Mouse (Mus musculus) midbrain, embryonic 10.5 days (tissue): ENCODE results near the gene Cers2. TPM values are rescaled to one million over a fixed set of nuclear protein-coding genes. Genes with fewer than 3 reads are reported as not detected.
"Not testable (repeated sequence)": the region's sequence is repeated elsewhere in the genome, so short reads cannot be mapped to it uniquely, and the experiment has no call there.

Source experiments
- DNase-seq: peaks from one replicate; pipeline ENCODE4 v3.0.0-alpha.2; 2017; ENCODE audit warnings: low spot score
- H3K27ac ChIP-seq: fragments of 300-500 bp; sonication (generic); replicated peaks from 2 replicates; pipeline ENCODE4 v1.5.1; 2016; ENCODE audit warnings: mild to moderate bottlenecking
- H3K27me3 ChIP-seq: fragments of 300-500 bp; sonication (generic); 2 replicates; pipeline ENCODE4 v1.6.1; 2016; ENCODE audit warnings: low read depth, mild to moderate bottlenecking; ENCODE audit not compliant: poor library complexity, severe bottlenecking
- H3K36me3 ChIP-seq: fragments of 300-500 bp; sonication (generic); 2 replicates; pipeline ENCODE4 v1.6.1; 2016; ENCODE audit warnings: mild to moderate bottlenecking, moderate library complexity
- H3K4me1 ChIP-seq: fragments of 300-500 bp; sonication (generic); 2 replicates; pipeline ENCODE4 v1.6.1; 2016
- H3K4me3 ChIP-seq: fragments of 300-500 bp; sonication (generic); 2 replicates; pipeline ENCODE4 v1.5.1; 2016; ENCODE audit warnings: mild to moderate bottlenecking, moderate library complexity
- H3K9me3 ChIP-seq: fragments of 300-500 bp; sonication (generic); replicated peaks from 2 replicates; pipeline ENCODE4 v1.6.1; 2016; ENCODE audit warnings: mild to moderate bottlenecking
- WGBS: fragments of 180-500 bp; shearing (Covaris S2); methylation state at CpG from one replicate; pipeline ENCODE4 v1.1.7; 2016; 5-methylcytosine and 5-hydroxymethylcytosine counted together
- polyA plus RNA-seq: library from polyadenylated mRNA; unstranded; fragments of >200 nt; fragmentation: Nextera tagmentation; extraction: Ambion mirVana; gene quantifications from 2 replicates; pipeline ENCODE4 v1.2.1, GENCODE M21; 2016

The Cers2 gene
- polyA plus RNA-seq, 1 experiment from 2014 or later = 120 TPM

DNA sequence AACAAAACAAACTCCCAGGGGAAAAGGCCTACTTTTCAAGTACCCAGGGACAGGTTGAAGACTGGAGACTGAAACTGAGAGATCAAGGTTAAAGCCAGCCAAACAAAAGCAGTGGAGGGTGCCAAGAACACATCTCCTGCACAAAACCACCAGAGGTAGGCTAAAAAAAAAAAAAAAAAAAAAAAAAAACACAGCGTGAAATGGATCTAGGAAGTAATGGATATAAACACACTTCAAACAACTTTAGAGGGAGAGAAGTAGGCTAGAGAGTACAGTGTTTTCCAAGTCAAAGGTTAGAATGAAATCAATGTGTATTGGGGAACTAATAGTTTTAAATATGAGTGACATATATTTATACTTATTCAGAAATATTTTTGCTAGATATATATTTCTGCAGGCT, 16.9 kb downstream of the Cers2 start:
- Histone ChIP-seq H3K36me3 (peaks cover 100% of the 10 kb centered on the region), H3K9me3 (no peaks in the 10 kb centered on the region)
- WGBS = 89% methylated on average over 1 of the region's 1 CpGs

GRCm38 (mm10) chr3:95337345-95337744, 22.8 kb downstream of the Cers2 start:
- Histone ChIP-seq H3K27ac (no peak overlapping the region), H3K4me1 (no peaks in the 10 kb centered on the region), H3K9me3 (no peaks in the 10 kb centered on the region), H3K27me3 (no peaks in the 10 kb centered on the region), H3K4me3 (no peak overlapping the region), H3K36me3 (peaks cover 100% of the 10 kb centered on the region)
- no peak for DNase-seq
- WGBS = 95% methylated on average over 4 of the region's 4 CpGs

More for the DNA sequence above, 16.9 kb downstream of the Cers2 start:
- Histone ChIP-seq H3K4me3 (no peak overlapping the region), H3K4me1 (no peaks in the 10 kb centered on the region), H3K27ac (no peak overlapping the region), H3K27me3 (no peaks in the 10 kb centered on the region)
- DNase-seq = no peak

DNA sequence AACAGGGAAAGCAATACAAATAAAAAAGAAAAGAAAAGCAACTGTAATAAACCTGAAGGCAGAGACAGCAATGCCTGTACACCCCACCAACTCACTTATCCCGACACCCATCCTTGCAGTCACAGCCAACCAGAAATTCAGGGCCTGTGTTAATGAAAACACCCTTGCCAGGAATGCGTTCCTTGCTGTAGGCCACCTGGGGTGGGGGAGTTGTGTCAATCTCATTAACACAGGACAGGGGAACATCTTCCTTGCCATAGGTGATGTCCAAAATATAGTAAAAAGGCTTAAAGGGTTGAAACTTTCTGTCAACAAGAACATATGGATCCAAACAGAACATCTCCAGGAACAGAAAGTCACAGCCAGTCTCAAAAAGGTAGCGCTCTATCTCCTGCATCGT, 23.7 kb downstream of the Cers2 start:
- Histone ChIP-seq H3K4me3 (no peak overlapping the region), H3K4me1 (no peaks in the 10 kb centered on the region), H3K36me3 (peaks cover 100% of the 10 kb centered on the region), H3K27me3 (no peaks in the 10 kb centered on the region), H3K27ac (no peak overlapping the region), H3K9me3 (no peaks in the 10 kb centered on the region)
- 97% methylated on average over 4 of the region's 4 CpGs for WGBS
- DNase-seq = no peak

GRCm38 (mm10) chr3:95343356-95344000, 28.9 kb downstream of the Cers2 start:
- H3K4me1 ChIP-seq, H3K27me3 ChIP-seq, H3K27ac ChIP-seq, DNase-seq, H3K4me3 ChIP-seq, H3K9me3 ChIP-seq: not testable (repeated sequence)
- peaks cover 96% of the 10 kb centered on the region for H3K36me3 ChIP-seq
- 96% methylated on average over 9 of the region's 9 CpGs for WGBS

DNA sequence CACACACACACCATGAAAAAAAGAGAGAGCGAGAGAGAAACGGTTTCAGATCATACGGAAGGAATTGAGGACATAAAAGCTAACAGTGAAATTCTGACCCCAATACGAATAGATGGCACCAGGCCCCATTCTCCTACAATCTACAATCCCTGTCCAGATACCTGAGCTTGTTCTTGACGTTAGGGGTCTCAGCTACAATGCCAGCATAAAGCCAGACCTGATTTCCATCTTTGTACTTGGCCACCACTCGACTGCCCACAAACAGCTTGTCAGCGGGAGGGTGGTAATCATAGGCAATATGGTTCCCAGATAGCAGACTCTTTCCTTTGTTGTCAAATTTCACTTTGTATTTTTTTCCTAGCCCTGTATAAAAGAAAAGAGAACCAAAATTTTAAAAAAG, 31.9 kb downstream of the Cers2 start:
- Histone ChIP-seq H3K9me3 (peaks cover 5% of the 10 kb centered on the region), H3K4me1 (no peaks in the 10 kb centered on the region), H3K27ac (no peak overlapping the region), H3K36me3 (peaks cover 96% of the 10 kb centered on the region), H3K27me3 (no peaks in the 10 kb centered on the region), H3K4me3 (no peak overlapping the region)
- DNase-seq = no peak
- WGBS = 95% methylated on average over 7 of the region's 7 CpGs

DNA sequence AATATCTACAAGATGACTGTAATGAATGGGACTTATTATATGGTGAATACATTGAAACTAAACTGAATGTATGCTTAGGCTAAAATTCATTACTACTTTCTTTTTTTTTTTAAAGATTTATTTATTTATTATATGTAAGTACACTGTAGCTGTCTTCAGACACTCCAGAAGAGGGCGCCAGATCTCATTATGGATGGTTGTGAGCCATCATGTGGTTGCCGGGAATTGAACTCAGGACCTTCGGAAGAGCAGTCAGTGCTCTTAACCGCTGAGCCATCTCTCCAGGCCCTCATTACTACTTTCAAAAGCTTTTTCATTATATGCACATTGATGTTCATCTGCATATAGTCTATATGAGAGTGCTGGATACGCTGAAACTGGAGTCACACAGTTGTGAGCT, 33.8 kb downstream of the Cers2 start:
- DNase-seq, H3K9me3 ChIP-seq, H3K4me3 ChIP-seq, H3K27me3 ChIP-seq, H3K4me1 ChIP-seq, H3K27ac ChIP-seq: not testable (repeated sequence)
- WGBS = 95% methylated on average over 5 of the region's 5 CpGs
- peaks cover 96% of the 10 kb centered on the region for H3K36me3 ChIP-seq

DNA sequence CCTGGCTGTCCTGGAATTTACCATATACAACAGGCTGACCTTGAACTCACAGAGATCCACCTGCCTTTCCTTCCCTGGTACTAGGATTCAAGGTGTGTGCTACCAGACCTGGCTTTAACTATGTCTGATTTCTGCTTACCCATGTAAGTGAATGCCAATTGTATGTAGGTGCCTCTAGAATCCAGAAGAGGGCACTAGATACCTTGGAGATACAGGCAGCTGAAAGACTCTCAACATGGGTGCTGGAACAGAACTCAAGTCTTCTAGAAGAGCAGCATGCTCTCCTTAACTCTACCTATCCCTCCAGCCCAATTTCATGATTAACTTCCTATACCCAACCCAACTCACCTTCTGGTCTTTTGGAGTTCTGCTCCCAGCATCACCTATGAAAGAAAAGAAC, 34.9 kb downstream of the Cers2 start:
- H3K36me3 ChIP-seq = peaks cover 95% of the 10 kb centered on the region
- no peaks in the 10 kb centered on the region for H3K4me1 ChIP-seq
- DNase-seq = no peak
- no peak overlapping the region for H3K27ac ChIP-seq
- peaks cover 5% of the 10 kb centered on the region for H3K9me3 ChIP-seq
- no peaks in the 10 kb centered on the region for H3K27me3 ChIP-seq
- no peak overlapping the region for H3K4me3 ChIP-seq

DNA sequence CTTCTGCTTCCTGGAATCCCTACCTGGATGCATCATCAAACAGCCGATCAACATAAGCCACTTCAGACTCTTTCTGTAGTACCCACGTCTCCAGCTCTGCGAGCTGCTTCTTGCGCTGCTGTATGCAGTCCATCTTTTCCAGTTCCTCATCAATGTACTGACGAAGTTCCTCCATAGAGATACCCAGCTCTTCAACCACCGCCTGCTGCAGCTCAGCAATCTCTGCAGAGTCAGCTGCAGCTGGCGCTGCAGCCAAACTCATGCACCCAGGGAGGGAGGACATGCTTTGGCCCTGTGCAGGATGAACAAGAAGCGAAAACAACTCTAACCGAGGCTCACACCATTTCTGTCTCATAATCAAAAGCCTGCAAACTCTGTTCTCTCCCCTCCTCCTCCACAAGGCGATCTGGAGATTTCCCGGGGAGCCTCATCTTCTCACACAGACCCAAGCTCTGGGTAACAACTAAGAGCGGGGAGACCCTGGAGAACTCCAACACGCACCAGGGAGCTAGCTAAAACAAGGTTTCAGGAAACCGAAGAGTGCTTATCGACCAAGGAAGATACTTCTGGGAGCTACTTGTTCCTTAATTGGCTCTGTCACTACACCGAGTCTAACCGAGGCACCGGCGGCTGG, 41.4 kb downstream of the Cers2 start:
- not testable (repeated sequence) for H3K9me3 ChIP-seq, H3K4me1 ChIP-seq, DNase-seq, H3K27ac ChIP-seq, H3K27me3 ChIP-seq
- peak overlapping the region; percentile 63 for H3K4me3 ChIP-seq
- 36% methylated on average over 12 of the region's 19 CpGs for WGBS
- H3K36me3 ChIP-seq = peaks cover 38% of the 10 kb centered on the region

DNA sequence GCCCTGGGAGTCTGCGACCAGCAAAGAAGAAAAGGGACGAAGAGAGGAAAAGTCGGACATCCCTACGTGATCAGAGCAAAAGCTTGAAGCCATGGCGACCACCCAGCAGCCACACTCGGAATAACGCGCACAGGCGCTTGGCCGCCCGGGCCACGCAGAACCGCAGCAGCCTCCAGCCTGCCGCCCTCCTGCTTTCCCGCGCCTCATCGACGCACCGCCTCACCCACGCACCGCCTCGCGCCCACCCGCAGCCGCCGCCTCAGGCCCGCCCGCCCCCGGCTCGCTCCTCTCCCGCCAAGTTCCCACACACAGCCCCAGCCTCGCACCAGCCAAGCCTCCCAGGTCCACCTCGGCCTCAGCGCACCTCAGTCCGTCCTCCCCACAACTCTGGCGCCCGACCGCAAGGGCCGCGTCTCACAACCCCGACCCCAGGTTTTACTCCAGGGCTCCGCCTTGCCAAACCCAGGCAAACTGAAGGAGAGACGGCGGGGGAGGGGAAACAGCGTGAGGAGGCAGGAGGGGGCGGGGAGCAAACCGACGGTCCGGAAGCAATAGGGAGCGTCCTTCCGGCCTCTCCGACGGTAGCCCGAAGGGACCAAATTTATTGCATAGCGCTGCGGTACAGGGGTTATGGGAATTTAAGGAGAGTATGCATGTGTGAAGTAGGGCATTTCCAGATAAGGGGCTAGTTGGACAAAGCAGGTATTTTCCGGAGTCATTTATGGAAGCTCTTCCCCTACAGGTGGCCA, 42.3 kb downstream of the Cers2 start, which contains the start of gene Setdb1:
TSS of gene Setdb1 (minus strand) at position 502 of the 749 bp plus-strand sequence.
- Histone ChIP-seq H3K4me3 (peak within 1 kb of the TSS; percentile 63), H3K27ac (peak within 1 kb of the TSS; percentile 83), H3K36me3 (peaks cover 30% of the 10 kb centered on the region)
- DNase-seq = peak; percentile 96
- not testable (repeated sequence) for H3K9me3 ChIP-seq, H3K4me1 ChIP-seq, H3K27me3 ChIP-seq
- WGBS = under 1% methylated on average over 39 of the region's 57 CpGs

DNA sequence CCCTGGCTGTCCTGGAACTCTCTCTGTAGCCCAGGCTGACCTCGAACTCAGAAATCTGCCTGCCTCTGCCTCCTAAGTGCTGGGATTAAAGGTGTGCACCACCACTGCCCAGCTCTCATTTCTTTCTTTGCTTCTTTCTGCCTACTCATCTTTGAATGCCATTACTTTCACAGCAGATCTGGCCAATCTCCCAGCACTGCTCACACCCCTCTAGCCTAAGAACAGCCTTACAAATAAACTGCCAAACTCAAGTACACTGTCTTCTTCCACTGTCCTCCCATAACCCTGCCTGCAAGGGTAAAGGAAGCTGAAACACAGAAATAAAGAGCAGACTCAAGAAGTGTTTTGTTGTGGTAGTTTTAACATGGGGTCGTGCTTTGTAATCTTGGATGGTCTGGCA, 43.2 kb downstream of the Cers2 start:
- Histone ChIP-seq H3K36me3 (peaks cover 21% of the 10 kb centered on the region), H3K4me3 (no peak overlapping the region), H3K27ac (no peak overlapping the region), H3K9me3 (no peaks in the 10 kb centered on the region), H3K4me1 (peaks cover 8% of the 10 kb centered on the region), H3K27me3 (no peaks in the 10 kb centered on the region)
- WGBS = 93% methylated on average over 2 of the region's 2 CpGs
- DNase-seq = no peak

DNA sequence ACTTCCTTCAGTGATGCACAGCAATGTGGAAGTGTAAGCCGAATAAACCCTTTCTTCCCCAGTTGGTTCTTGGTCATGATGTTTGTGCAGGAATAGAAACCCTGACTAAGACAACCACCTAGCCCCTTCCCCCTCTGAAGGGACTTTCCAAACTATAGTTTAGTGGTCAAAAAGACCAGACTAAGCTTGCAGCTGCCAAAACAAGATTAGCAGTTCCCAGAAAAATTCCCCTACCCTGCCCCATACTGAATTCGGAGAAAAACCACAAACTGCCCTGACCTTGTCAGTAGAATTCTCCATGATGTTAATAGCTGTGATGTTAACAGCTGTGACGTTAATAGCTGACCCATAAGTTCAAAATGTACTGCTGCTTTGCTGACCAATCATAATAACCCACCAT, 45.7 kb downstream of the Cers2 start:
- H3K27ac ChIP-seq, H3K36me3 ChIP-seq, H3K4me1 ChIP-seq, H3K4me3 ChIP-seq, H3K27me3 ChIP-seq, H3K9me3 ChIP-seq, DNase-seq: not testable (repeated sequence)
- WGBS = 80% methylated on average over 3 of the region's 3 CpGs

GRCm38 (mm10) chr3:95370101-95370500, 55.5 kb downstream of the Cers2 start:
- Histone ChIP-seq H3K4me1 (no peaks in the 10 kb centered on the region), H3K36me3 (no peaks in the 10 kb centered on the region), H3K27me3 (no peaks in the 10 kb centered on the region), H3K9me3 (peaks cover 4% of the 10 kb centered on the region; the same call in 1 of the 2 replicates), H3K4me3 (no peak overlapping the region), H3K27ac (no peak overlapping the region)
- no peak for DNase-seq
